In the genomic region with DNA sequence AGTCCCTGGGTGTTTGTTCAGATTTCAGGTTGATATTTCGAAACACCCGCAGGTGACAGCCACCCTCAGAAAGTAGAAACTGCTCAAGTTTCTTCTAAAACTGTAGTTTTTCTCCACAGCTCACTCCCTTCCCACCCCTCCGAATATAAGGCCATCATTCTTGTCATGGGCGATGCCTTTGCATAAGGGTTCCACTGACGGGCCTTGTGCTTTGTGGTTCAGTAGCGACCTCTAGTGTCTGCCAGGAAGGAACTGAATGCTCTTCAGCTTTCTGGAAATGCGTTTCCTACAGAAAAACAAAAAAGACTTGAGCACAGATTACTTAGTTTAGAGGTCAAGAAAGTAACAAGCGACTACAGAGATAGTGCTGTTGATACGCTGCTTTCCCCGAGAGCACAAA, we compare ENCODE assay signal across 9 mouse cellular contexts.
DNase-seq lines count a peak whose midpoint lies in the region; ATAC-seq and TF ChIP-seq lines count a peak whose summit lies in the region.
"Had no signal": no experiment of that assay in that cellular context is flagged by ENCODE, and none has a peak within 500 bp of the region (broad histone marks: within the 10 kb centered on the region; RNA-seq: fewer than 3 reads in every experiment).

No protein-coding gene starts in this region.

- TF ChIP-seq CTCF in liver, postnatal 0 days (IDR thresholded peaks at IDR 0.05; ENCODE audit: low read depth): peak; percentile 76

- DNase-seq in heart, embryonic 10.5 days (ENCODE audit: low spot score): peak; percentile 73
- peak; percentile 19 for DNase-seq in urinary bladder, postnatal 14 days (ENCODE audit: low spot score)
- no peak for DNase-seq in urinary bladder, postnatal 36 days (ENCODE audit: low spot score in 2 of 2)
- DNase-seq in embryonic facial prominence, embryonic 11.5 days (ENCODE audit: low spot score): peak; percentile 73
- no peak for DNase-seq in liver, postnatal 0 days
- peak; percentile 76 for DNase-seq in thymus, postnatal 0 days (ENCODE audit: low spot score)
- no peak for DNase-seq in heart, postnatal 4 days

- TF ChIP-seq EP300 in liver, postnatal 0 days (IDR thresholded peaks at IDR 0.05; ENCODE audit: low read depth): no peak

- H3K9me3 ChIP-seq in heart, embryonic 10.5 days: no peaks in the 10 kb centered on the region
- H3K9me3 ChIP-seq in heart, embryonic 12.5 days (replicated peaks): no peaks in the 10 kb centered on the region
- H3K9me3 ChIP-seq in embryonic facial prominence, embryonic 11.5 days (replicated peaks; ENCODE audit: control insufficient read depth, low read length): no peaks in the 10 kb centered on the region
- H3K9me3 ChIP-seq in liver, postnatal 0 days (ENCODE audit: low read length): no peaks in the 10 kb centered on the region
- H3K9me3 ChIP-seq: limb, embryonic 12.5 days had no signal

- no peak overlapping the region for H3K9ac ChIP-seq in heart, embryonic 12.5 days
- H3K9ac ChIP-seq in embryonic facial prominence, embryonic 11.5 days (replicated peaks; ENCODE audit: low read length): no peak overlapping the region
- H3K9ac ChIP-seq in liver, postnatal 0 days (replicated peaks): no peak overlapping the region
- H3K9ac ChIP-seq: limb, embryonic 12.5 days had no signal

- no peak overlapping the region for H3K27ac ChIP-seq in heart, embryonic 10.5 days
- H3K27ac ChIP-seq in heart, embryonic 12.5 days (ENCODE audit: poor library complexity, severe bottlenecking): no peak overlapping the region
- H3K27ac ChIP-seq in embryonic facial prominence, embryonic 11.5 days (replicated peaks; ENCODE audit: low read depth, low read length): no peak overlapping the region
- no peak overlapping the region for H3K27ac ChIP-seq in liver, postnatal 0 days (ENCODE audit: low read depth)
- H3K27ac ChIP-seq: limb, embryonic 12.5 days had no signal

- WGBS in heart, embryonic 10.5 days: 41% methylated on average over 10 of the region's 10 CpGs
- 34% methylated on average over 10 of the region's 10 CpGs for WGBS in heart, embryonic 12.5 days
- WGBS in embryonic facial prominence, embryonic 11.5 days: 37% methylated on average over 10 of the region's 10 CpGs
- 32% methylated on average over 10 of the region's 10 CpGs for WGBS in liver, postnatal 0 days (ENCODE audit: insufficient replicate concordance)

- H3K4me1 ChIP-seq in heart, embryonic 10.5 days: no peaks in the 10 kb centered on the region
- no peaks in the 10 kb centered on the region for H3K4me1 ChIP-seq in heart, embryonic 12.5 days (replicated peaks)
- no peaks in the 10 kb centered on the region for H3K4me1 ChIP-seq in embryonic facial prominence, embryonic 11.5 days (ENCODE audit: control insufficient read depth, insufficient read depth, low read length)
- H3K4me1 ChIP-seq in liver, postnatal 0 days (ENCODE audit: insufficient read depth): no peaks in the 10 kb centered on the region
- H3K4me1 ChIP-seq: limb, embryonic 12.5 days had no signal

- H3K36me3 ChIP-seq in heart, embryonic 10.5 days: no peaks in the 10 kb centered on the region
- no peaks in the 10 kb centered on the region for H3K36me3 ChIP-seq in heart, embryonic 12.5 days
- no peaks in the 10 kb centered on the region for H3K36me3 ChIP-seq in embryonic facial prominence, embryonic 11.5 days (replicated peaks; ENCODE audit: control insufficient read depth, insufficient read depth, low read depth, low read length)
- no peaks in the 10 kb centered on the region for H3K36me3 ChIP-seq in liver, postnatal 0 days (replicated peaks; ENCODE audit: insufficient read depth, low read length)
- H3K36me3 ChIP-seq: limb, embryonic 12.5 days had no signal

- H3K4me3 ChIP-seq in heart, embryonic 10.5 days: no peak overlapping the region
- H3K4me3 ChIP-seq in heart, embryonic 12.5 days: no peak overlapping the region
- H3K4me3 ChIP-seq in embryonic facial prominence, embryonic 11.5 days (ENCODE audit: low read depth, low read length): no peak overlapping the region
- H3K4me3 ChIP-seq in liver, postnatal 0 days (ENCODE audit: low read depth, low read length): no peak overlapping the region
- H3K4me3 ChIP-seq: limb, embryonic 12.5 days had no signal

- no peaks in the 10 kb centered on the region for H3K27me3 ChIP-seq in heart, embryonic 10.5 days (ENCODE audit: insufficient read depth, poor library complexity, severe bottlenecking)
- H3K27me3 ChIP-seq in heart, embryonic 12.5 days (replicated peaks): no peaks in the 10 kb centered on the region
- H3K27me3 ChIP-seq in embryonic facial prominence, embryonic 11.5 days (ENCODE audit: control insufficient read depth, insufficient read depth, low read length): no peaks in the 10 kb centered on the region
- no peaks in the 10 kb centered on the region for H3K27me3 ChIP-seq in liver, postnatal 0 days (ENCODE audit: insufficient read depth, low read length)
- H3K27me3 ChIP-seq: limb, embryonic 12.5 days had no signal

- no peak for ATAC-seq in heart, embryonic 12.5 days (ENCODE audit: insufficient number of reproducible peaks, low FRiP score)
- ATAC-seq in embryonic facial prominence, embryonic 11.5 days (replicated peaks; ENCODE audit: insufficient number of reproducible peaks, low FRiP score, low TSS enrichment, low read depth): no peak
- ATAC-seq in liver, postnatal 0 days: no peak

- no peak overlapping the region for H3K4me2 ChIP-seq in heart, embryonic 12.5 days
- no peak overlapping the region for H3K4me2 ChIP-seq in embryonic facial prominence, embryonic 11.5 days (ENCODE audit: low read depth, low read length)
- no peak overlapping the region for H3K4me2 ChIP-seq in liver, postnatal 0 days (ENCODE audit: low read depth, low read length)
- H3K4me2 ChIP-seq: limb, embryonic 12.5 days had no signal

Comparison
In these comparisons a context has a peak if more than half of its experiments do, and no peak if none do; other contexts are left out.
1. DNase-seq: peak in heart, embryonic 10.5 days (single experiment), urinary bladder, postnatal 14 days (single experiment), embryonic facial prominence, embryonic 11.5 days (single experiment) and thymus, postnatal 0 days (single experiment); none in urinary bladder, postnatal 36 days (0 of 2), liver, postnatal 0 days (single experiment) and heart, postnatal 4 days (single experiment).